Mouse (Mus musculus): ENCODE results near the gene Hhatl.

The Hhatl gene

DNA sequence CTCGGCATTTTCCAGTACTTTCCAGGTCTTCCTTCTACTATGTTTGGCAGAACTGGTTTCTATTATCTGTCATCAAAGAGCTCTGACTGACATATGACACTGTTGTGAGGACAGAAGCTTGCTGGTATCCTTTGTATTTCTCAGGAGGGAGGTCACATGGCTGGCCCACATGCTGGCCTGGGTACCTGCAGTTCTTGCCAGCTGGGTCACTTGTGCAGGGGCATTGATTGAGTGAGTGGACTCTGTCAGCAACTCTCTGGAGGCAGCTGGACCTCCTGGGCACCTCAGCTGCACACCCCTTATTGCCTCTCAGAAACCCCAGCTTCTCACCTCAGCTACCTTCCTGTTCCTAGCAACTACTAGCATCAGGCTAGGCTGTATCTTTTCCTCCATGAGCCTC lies 15.2 kb upstream of the Hhatl start:
- DNase-seq (ENCODE audit: low spot score): no peak

DNA sequence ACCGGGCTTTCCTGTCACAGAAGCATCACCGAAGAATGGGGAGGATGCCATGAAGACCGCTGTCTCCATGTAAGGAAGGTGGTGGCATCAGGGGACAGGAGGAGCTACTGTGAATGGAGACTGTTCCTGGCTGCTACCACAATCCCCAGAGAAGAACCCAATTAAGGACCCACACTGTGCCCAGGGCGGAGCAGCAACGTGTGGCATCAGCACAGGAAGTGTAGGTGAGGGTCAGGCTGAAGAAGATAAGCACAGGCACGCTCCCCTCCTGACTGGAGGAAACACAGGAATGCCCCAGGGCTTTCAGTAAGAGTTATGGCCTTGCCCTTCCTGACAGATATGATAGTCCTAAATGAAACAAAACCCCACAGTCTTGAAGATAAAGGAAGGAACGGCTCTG lies 10.4 kb upstream of the Hhatl start:
- DNase-seq (ENCODE audit: low spot score): no peak

DNA sequence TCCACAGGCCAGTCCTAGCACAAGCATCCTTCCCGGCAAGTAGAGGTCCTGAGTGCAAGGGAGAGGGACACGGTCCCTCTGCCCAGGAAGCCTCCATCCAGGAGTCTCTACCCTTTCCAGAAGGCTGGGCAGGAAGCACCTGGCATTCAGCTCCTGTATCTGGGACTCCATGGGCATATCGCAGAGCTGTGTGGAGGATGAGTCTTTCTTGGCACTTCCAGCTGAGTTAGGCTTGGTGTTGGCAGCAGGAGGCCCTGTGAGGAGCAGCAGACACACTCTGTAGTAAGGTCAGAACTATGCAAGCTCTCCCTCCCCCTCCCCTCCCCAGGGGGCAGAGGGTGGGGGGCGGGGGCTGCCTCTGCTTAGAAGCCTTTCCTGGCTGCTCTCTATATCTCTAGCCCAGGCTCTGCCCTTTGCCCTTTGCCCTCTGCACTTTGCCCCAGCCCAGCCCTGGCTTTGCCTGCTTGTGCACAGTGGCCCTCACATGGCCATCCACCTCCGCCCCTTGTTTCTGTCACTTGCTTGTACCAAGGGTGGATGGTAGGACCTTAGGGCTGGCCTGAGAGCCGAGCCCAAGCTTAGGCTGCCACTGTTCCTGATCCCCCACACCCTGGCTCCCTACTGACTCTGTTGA lies 6.7 kb upstream of the Hhatl start:
- DNase-seq (ENCODE audit: low spot score): no peak

DNA sequence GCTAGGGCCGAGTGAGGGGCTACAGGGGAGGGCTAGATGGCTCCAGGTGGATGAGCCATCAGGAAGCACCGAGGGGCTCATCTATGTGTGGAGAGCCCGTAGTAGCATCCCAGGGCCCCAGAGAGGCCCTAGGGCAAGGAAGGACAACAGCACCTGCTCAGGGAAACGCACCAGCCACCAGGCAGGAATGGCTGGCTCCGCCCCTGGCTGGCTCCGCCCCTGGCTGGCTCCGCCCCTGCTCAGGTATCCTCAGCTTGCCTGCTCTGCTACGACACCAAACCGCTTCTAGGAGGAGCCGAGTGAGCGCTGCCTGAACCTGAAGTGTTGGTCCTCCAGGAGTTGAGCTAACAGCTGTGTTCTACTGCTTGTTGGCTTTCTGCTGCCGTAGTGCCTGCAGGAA lies 5.4 kb upstream of the Hhatl start:
- no peak for DNase-seq (ENCODE audit: low spot score)

DNA sequence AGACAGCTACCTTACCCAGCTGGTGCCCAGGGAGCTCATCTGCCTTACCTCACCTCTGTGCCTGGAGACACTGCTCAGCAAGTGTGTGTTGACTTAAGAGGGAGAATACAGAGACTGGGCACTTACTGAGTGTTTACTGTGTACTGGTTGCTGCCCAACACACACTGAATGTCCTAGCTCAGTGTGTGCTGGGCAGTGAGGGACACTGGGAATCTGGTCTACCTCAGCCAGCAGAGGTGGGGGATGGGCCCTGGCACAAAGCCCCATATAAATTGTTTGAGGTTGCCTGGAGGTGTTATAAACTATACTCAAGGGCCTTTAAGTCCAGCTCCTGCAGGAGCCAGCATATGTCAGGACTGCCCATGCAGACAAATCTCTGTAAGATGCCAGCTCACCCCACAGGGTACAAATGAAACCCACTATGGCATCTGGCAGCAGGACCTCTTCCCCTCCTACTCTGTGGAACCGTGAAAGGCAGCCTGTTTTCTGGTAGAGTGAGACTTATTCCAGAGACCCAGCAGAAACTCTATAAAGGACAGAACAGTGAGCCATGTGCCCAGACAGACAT lies 2.7 kb upstream of the Hhatl start:
- no peak for DNase-seq (ENCODE audit: low spot score)

DNA sequence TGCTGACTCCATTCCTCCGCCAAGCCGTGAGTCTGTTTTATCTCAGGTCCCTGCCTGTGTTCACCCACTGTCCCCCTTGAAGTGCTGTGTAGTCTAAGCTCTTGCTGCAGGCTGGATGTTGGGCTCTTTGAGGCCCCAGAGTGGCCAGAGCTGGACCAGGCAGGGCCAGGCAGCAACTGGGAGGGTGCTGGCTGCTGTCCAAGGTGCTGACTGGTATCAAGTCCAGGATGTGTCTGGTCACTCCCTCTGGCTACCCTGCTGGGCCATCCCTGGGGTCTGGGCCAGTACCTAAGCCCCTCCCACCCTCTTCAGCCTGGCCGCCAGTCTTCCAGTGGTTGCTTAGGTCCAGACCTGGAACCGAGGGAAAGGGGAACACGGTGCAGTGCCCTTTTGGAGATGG lies 1.1 kb downstream of the Hhatl start:
- no peak for DNase-seq (ENCODE audit: low spot score)

DNA sequence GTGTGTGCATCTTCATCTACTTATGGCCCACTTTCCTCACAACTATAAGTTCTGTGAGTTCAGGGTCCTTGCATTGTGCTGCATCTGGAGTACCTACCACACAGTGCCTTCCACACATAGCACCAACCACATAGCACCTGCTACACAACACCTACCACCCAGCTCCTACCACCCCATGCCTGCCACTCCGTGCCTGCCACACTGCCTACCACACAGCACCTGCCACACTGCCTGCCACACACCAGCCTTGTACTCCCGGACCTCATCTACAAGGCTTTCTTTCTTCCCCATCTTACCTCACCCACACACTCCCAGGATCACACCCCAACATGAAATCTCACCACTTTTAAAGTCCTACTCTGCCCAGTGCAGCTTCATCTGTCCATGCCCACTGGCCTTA lies 5.9 kb downstream of the Hhatl start:
- DNase-seq (ENCODE audit: low spot score): no peak

DNA sequence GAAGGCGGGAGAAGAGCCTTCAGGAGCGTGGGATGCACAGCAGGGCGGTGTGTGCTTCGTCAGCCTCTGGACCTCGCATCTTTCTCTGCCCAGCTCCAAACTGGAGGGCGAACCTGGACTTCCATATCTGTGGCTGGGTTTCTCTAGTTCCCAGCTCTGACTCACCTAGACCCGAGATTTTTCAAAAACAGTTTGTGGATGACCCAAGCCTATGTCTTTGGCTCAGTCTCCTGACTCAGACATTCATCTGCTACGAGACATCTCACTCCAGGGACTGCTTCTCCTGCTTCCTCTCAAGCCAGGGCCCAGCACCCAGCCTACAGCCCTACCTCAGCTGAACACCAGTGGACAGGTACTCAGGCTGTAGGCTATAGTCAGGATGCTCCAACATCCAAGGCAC lies 7.0 kb downstream of the Hhatl start:
- DNase-seq (ENCODE audit: low spot score): no peak

DNA sequence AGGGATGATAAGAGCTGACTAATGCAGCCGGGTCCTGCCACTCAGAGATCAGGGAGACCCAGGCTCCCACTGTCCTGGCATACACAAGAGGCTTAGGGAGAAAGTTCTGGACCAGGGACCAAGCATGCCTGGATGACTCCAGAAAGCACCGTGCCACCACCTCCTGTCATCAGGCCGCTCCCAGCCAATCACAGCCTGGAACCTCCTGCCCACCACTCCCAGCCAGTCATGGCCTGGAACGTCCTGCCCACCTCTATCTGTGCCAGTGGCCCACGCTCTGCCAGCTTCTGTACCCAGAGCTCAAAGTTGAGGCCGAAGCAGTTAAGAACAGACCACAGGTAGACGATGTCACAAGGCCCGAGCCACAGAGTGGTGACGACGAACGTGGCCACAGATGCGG lies 7.5 kb downstream of the Hhatl start:
- no peak for DNase-seq (ENCODE audit: low spot score)

DNA sequence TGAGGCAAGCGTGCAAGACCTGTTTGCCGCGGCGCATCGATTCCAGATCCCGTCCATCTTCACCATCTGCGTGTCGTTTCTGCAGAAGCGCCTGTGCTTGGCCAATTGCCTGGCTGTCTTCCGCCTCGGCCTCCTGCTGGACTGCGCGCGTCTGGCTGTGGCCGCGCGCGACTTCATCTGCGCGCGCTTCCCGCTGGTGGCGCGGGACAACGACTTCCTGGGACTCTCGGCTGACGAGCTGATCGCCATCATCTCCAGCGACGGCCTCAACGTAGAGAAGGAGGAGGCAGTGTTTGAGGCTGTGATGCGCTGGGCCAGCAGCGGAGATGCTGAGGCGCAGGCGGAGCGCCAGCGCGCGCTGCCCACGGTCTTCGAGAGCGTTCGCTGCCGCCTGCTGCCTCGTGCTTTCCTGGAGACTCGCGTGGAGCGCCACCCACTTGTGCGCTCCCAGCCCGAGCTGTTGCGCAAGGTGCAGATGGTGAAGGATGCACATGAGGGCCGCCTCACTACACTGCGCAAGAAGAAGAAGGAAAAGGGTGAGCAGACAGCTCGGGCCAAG lies 14.2 kb downstream of the Hhatl start:
- DNase-seq (ENCODE audit: low spot score): no peak

DNA sequence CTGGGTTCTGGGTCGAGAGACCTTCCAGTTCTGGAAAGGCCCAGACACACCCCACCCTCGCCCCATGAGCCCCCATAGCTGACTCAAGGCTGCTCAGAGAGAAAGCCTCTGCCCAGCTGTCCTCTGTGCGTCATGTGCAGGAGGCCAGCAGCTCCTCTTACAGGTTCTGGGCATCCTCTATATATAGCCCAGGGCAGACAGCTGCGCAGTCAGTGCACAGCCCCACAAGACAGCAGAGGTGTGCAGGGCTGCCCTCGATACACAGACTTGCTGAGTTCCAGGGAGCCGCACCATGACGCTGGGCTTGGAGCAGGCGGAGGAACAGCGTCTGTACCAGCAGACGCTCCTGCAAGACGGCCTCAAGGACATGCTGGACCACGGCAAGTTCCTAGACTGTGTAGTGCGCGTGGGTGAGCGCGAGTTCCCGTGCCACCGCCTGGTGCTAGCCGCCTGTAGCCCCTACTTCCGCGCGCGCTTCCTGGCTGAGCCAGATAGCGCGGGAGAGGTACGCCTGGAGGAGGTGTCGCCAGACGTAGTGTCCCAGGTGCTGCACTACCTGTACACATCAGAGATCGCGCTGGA lies 14.7 kb downstream of the Hhatl start, which contains the start of gene Klhl40:
TSS of gene Klhl40 (plus strand) at position 124 of the 582 bp plus-strand sequence.
- DNase-seq (ENCODE audit: low spot score): no peak

DNA sequence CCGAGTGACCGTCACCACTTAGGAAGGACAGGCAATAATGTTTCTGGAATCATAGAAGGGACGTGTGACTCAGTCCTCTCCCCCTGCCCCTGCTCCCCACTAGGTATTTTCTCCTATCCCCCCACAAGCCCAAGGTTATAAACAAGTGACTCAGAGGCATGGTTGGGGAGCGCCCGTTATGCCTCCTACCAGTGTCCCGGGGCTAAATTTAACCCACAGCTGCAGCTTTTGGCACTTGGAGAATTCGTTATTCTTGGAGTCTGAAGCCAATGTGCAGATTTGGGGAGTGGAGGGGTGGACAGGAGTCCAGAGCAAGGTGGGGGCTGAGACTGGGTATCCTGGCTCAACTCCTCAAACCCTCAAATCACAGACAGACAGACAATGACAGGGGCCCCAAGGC lies 15.8 kb downstream of the Hhatl start:
- no peak for DNase-seq (ENCODE audit: low spot score)

DNA sequence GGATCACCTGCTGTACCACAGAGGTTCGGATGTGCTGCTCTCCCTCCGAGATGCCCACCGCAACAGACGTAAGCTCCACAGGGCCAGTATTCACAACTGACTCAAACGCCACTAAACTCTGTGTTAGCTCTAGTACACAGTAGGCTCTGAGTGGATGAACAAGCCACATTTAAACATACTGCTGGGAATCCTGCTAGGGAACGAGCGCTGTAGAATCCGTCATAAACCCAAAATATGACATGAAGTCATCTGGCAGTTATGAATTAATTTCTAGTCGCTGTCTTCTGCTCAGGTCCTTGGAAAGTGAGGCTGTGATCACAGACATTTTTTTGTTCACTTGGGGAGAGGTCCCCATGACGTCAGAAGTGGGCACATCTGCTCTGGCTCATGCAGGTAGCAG lies 16.4 kb downstream of the Hhatl start:
- DNase-seq (ENCODE audit: low spot score): no peak

DNA sequence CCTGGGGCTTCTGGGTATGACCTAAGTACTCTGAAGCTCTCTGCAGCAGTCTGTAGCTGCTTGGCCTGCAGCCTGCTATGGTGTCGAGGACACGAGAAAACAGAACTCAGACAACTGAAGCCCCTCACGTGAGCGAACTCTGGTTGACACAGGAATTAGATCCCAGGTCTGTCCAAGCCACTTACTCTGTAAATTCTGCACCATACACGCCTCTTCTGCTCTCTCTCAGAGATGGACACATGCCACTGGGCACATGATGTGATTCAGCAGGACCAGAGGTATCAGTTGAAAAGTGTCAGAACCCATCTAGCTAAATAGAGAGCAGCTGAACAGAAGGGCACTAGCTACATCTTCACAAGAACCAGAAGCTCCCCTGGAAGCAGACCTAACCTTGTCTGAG lies 19.9 kb downstream of the Hhatl start:
- DNase-seq (ENCODE audit: low spot score): no peak

DNA sequence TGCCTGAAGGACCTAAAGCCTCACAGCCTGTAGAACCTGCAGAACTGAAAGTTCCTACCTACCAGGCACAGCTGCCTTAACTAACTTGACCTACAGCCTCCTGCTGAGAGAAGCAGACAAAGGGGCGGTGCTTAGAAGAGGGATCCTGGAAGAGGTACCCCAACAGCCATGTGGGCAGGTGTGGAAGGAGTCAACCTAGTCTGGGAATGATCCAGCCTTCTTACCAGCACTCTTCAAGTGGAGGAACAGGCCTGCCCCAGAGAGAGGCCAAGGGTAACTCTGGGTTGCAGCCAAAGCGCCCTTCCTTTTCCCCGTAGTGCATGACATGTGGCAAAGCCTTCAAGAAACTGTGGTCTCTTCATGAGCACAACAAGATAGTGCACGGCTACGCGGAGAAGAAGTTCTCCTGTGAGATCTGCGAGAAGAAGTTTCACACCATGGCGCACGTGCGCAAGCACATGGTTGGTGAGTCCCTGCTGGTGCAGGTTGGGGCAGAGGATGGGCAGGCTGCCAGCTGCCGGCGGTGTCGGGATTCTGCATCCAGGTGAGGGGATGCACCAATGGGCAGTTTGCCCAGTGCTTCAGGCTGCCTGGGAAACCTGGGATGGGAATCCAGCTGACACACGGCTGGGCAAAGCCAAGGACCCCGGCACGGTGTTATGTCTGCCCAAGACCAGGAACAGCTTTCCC lies 27.0 kb downstream of the Hhatl start:
- no peak for DNase-seq (ENCODE audit: low spot score)

DNA sequence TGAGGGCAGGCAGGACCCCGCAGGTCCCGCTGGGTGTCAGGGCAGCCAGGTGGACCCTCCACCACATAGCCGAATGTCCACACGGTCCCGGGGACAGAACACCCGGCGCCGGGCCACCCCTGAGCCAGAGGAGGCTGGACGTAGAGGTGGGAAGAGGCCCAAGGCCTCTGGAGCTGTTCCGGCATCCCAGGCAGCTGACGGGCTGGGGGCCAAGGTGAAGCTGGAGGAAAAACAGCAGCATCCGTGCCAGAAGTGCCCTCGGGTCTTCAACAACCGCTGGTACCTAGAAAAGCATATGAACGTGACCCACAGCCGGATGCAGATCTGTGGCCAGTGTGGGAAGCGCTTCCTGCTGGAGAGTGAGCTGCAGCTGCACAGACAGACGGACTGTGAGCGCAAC lies 28.6 kb downstream of the Hhatl start:
- no peak for DNase-seq (ENCODE audit: low spot score)

DNA sequence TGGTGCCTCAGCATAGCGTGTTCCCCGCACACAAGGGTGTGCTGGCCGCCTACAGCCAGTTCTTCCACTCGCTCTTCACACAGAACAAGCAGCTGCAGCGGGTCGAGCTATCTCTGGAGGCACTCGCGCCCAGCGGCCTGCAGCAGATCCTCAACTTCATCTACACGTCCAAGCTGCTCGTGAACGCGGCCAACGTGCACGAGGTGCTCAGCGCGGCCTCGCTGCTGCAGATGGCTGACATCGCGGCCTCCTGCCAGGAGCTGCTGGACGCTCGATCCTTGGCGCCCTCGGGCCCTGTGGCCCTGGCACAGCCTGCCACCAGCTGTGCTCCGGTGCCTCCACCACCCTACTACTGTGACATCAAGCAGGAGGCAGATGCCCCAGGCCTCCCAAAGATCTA lies 29.5 kb downstream of the Hhatl start:
- DNase-seq (ENCODE audit: low spot score): no peak

DNA sequence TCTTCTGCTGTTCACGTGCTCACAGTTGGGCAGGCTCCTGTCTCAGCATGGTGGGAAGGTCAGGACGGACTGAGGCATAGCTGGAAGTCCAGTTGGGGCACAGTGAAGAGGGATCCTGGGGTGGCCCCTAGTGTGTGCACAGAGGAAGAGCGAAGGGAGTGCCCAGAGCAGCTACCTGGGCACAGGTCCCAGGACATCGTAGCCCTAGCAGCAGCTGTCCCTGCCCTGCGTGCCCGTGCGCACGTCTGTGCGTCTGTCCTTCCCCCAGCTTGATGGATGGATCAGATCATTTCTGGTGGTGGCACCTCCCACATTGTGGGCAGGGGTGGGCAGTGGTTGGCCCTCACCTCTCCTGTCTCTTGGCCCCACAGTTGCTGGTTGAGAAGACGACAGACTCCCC lies 30.1 kb downstream of the Hhatl start:
- no peak for DNase-seq (ENCODE audit: low spot score)

DNA sequence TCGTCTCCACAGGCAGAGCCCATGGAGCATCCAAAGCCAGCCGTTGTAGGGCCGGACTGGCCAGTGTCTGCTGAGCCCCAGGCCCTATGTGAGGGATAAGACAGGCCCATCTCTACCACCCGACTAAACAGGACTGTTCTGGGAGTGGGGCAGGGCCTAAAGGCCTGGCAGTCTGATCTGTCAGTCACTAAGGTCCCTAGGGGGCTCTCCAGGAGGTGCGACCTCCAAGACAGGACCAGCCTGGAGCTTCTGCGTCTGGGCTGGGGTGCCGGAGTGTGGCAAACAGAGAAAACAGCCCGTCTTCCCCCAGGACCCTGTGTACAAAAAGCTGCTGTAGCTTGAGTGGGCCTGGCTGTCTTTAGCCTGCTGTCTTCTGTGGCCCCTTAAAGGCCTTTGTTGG lies 30.5 kb downstream of the Hhatl start:
- DNase-seq (ENCODE audit: low spot score): no peak

DNA sequence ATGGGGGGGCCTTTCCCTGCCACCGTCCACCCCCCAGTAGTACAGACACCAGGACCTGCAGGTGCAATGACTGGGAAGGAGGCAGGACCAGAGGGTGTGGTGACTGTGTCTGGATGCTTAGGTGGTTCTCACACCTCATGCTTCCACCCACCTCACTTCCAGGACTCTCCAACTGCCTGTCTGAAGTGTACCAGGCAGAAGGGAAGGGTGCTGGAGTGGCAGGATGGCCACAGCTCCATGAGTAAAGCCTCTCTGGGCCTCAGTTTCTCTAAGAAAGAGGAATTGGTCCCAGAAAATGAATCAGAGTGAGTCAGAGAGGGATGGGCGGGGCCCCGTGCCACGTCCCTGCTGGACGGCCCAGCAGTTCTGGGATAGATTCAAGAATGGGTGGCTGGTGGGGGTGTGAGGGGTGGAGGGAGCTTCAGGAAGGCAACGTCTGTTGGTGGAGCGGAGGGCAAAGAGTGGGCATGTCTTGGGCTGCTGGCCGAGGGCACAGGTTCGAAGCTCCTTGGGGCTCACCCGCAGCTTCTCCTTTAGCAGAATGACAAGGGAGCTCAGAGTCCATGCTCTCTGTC lies 31.1 kb downstream of the Hhatl start:
- DNase-seq (ENCODE audit: low spot score): no peak

DNA sequence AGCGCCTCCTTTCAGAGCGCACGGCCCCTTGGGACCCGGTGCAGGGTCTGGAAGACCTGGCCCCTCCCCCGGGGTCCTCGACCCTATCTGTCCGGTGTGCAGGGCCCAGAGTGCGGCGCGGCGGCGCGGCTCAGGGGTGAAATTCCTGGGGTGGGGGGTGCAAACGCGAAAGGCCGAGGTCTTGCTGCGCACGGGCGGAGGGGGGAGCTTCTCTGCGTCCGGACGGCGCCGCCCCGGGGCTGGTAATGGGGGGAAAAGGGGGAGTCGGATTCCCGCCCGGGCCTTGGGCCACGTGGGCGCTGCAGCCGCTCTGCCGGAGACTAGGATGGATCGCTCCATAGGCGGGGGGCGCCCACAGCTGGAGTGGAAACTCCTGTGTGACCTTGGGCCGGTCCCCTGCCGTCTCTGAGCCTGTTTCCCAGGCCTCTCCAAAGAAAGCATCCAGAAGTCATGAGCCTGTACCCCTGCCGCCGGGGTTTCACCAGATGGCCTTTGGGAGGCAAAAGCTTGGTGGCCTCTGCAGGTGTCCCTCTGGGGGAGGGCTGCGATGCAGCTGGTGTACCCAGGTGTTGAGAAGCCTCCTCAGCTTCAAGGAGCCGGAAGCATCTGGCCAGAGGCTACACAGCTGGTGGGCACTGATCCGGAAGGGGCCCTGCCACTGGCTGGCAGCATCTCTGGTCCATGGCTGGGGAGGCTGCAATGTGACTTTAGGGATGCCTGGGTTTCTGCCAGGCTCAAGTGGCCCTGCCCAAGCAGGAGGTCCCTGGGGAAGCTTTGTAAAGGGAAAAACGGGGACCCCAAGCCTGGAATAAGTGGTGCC lies 31.8 kb downstream of the Hhatl start:
- no peak for DNase-seq (ENCODE audit: low spot score)
